In genomic region chr7:25088531-25088930, GRCm38 (mm10) we compare ENCODE assay signal across 12 mouse cellular contexts. TPM values are rescaled to one million over a fixed set of nuclear protein-coding genes. Genes with fewer than 3 reads are reported as not detected.
DNase-seq lines count a peak whose midpoint lies in the region; ATAC-seq and TF ChIP-seq lines count a peak whose summit lies in the region.
"Had no signal": no experiment of that assay in that cellular context is flagged by ENCODE, and none has a peak within 500 bp of the region (broad histone marks: within the 10 kb centered on the region; RNA-seq: fewer than 3 reads in every experiment).

No protein-coding gene starts in this region.

- no peak overlapping the region for H3K9ac ChIP-seq in forebrain, embryonic 11.5 days (ENCODE audit: low read length)
- no peak overlapping the region for H3K9ac ChIP-seq in forebrain, embryonic 14.5 days (ENCODE audit: low read length)
- H3K9ac ChIP-seq in lung, embryonic 15.5 days, result no peak overlapping the region
- no peak overlapping the region; the same call in 1 of the 2 replicates for H3K9ac ChIP-seq in embryonic facial prominence, embryonic 11.5 days (replicated peaks; ENCODE audit: low read length)
- no peak overlapping the region for H3K9ac ChIP-seq in midbrain, embryonic 14.5 days (replicated peaks; ENCODE audit: low read length)

- H3K4me3 ChIP-seq in forebrain, embryonic 11.5 days (ENCODE audit: low read depth, low read length), result no peak overlapping the region
- no peak overlapping the region for H3K4me3 ChIP-seq in forebrain, embryonic 14.5 days (ENCODE audit: low read depth, low read length)
- H3K4me3 ChIP-seq in lung, embryonic 15.5 days, result no peak overlapping the region
- no peak overlapping the region for H3K4me3 ChIP-seq in lung, adult 2 months (replicated peaks; ENCODE audit: extremely low read depth, low read depth, low read length)
- no peak overlapping the region for H3K4me3 ChIP-seq in embryonic facial prominence, embryonic 11.5 days (ENCODE audit: low read depth, low read length)
- H3K4me3 ChIP-seq in midbrain, embryonic 14.5 days (replicated peaks; ENCODE audit: low read depth, low read length), result no peak overlapping the region
- H3K4me3 ChIP-seq: myocyte had no signal

- H3K27ac ChIP-seq in forebrain, embryonic 11.5 days (ENCODE audit: low read depth, low read length), result no peak overlapping the region
- H3K27ac ChIP-seq in forebrain, embryonic 14.5 days (ENCODE audit: low read depth, low read length), result no peak overlapping the region
- no peak overlapping the region for H3K27ac ChIP-seq in lung, embryonic 15.5 days
- H3K27ac ChIP-seq in embryonic facial prominence, embryonic 11.5 days (replicated peaks; ENCODE audit: low read depth, low read length), result no peak overlapping the region
- no peak overlapping the region for H3K27ac ChIP-seq in midbrain, embryonic 14.5 days (replicated peaks; ENCODE audit: low read depth, low read length)

- peaks cover 5% of the 10 kb centered on the region for H3K36me3 ChIP-seq in forebrain, embryonic 11.5 days (ENCODE audit: control insufficient read depth, insufficient read depth, low read length)
- peaks cover 32% of the 10 kb centered on the region for H3K36me3 ChIP-seq in forebrain, embryonic 14.5 days (ENCODE audit: control insufficient read depth, insufficient read depth, low read length)
- peaks cover 22% of the 10 kb centered on the region for H3K36me3 ChIP-seq in lung, embryonic 15.5 days
- H3K36me3 ChIP-seq in embryonic facial prominence, embryonic 11.5 days (replicated peaks; ENCODE audit: control insufficient read depth, insufficient read depth, low read depth, low read length), result peaks cover 2% of the 10 kb centered on the region
- peaks cover 22% of the 10 kb centered on the region for H3K36me3 ChIP-seq in midbrain, embryonic 14.5 days (ENCODE audit: control insufficient read depth, insufficient read depth, low read length)

- 9% methylated on average over 10 of the region's 10 CpGs for WGBS in forebrain, embryonic 11.5 days
- WGBS in forebrain, embryonic 14.5 days, result 14% methylated on average over 10 of the region's 10 CpGs
- 14% methylated on average over 10 of the region's 10 CpGs for WGBS in lung, embryonic 15.5 days
- 34% methylated on average over 10 of the region's 10 CpGs for WGBS in lung, adult 2 months
- 5% methylated on average over 10 of the region's 10 CpGs for WGBS in embryonic facial prominence, embryonic 11.5 days
- WGBS in midbrain, embryonic 14.5 days, result 10% methylated on average over 10 of the region's 10 CpGs

- no peaks in the 10 kb centered on the region for H3K9me3 ChIP-seq in forebrain, embryonic 11.5 days (ENCODE audit: control insufficient read depth, low read length)
- no peaks in the 10 kb centered on the region for H3K9me3 ChIP-seq in forebrain, embryonic 14.5 days (replicated peaks; ENCODE audit: control insufficient read depth, low read length)
- H3K9me3 ChIP-seq in lung, embryonic 15.5 days, result no peaks in the 10 kb centered on the region
- H3K9me3 ChIP-seq in embryonic facial prominence, embryonic 11.5 days (replicated peaks; ENCODE audit: control insufficient read depth, low read length), result no peaks in the 10 kb centered on the region
- no peaks in the 10 kb centered on the region for H3K9me3 ChIP-seq in midbrain, embryonic 14.5 days (ENCODE audit: control insufficient read depth, low read length)

- H3K27me3 ChIP-seq in forebrain, embryonic 11.5 days (ENCODE audit: control insufficient read depth, insufficient read depth, low read length), result no peaks in the 10 kb centered on the region
- no peaks in the 10 kb centered on the region for H3K27me3 ChIP-seq in forebrain, embryonic 14.5 days (replicated peaks; ENCODE audit: control insufficient read depth, insufficient read depth, low read length)
- H3K27me3 ChIP-seq in lung, embryonic 15.5 days, result no peaks in the 10 kb centered on the region
- H3K27me3 ChIP-seq in embryonic facial prominence, embryonic 11.5 days (ENCODE audit: control insufficient read depth, insufficient read depth, low read length), result no peaks in the 10 kb centered on the region
- no peaks in the 10 kb centered on the region for H3K27me3 ChIP-seq in midbrain, embryonic 14.5 days (ENCODE audit: control insufficient read depth, insufficient read depth, low read length)

- TF ChIP-seq CTCF in lung, adult 2 months (IDR thresholded peaks at IDR 0.05; ENCODE audit: insufficient read depth, low read length), result no peak

- ATAC-seq in forebrain, embryonic 11.5 days (replicated peaks; ENCODE audit: low FRiP score), result peak; percentile 54
- ATAC-seq in forebrain, embryonic 14.5 days, result no peak
- ATAC-seq in lung, embryonic 15.5 days (ENCODE audit: borderline replicate concordance, extremely low read depth, low FRiP score, low TSS enrichment), result no peak
- peak; percentile 14; the same call in 1 of the 2 replicates for ATAC-seq in embryonic facial prominence, embryonic 11.5 days (replicated peaks; ENCODE audit: insufficient number of reproducible peaks, low FRiP score, low TSS enrichment, low read depth)
- ATAC-seq in midbrain, embryonic 14.5 days (ENCODE audit: low FRiP score, low TSS enrichment), result no peak
- ATAC-seq in cerebellum, adult (ENCODE audit: insufficient number of reproducible peaks, low FRiP score, low TSS enrichment), result no peak

- no peak overlapping the region for H3K4me2 ChIP-seq in forebrain, embryonic 11.5 days (ENCODE audit: low read depth, low read length, severe bottlenecking)
- H3K4me2 ChIP-seq in forebrain, embryonic 14.5 days (ENCODE audit: low read length), result no peak overlapping the region
- peak overlapping the region; percentile 19; the same call in 1 of the 2 replicates for H3K4me2 ChIP-seq in lung, embryonic 15.5 days
- H3K4me2 ChIP-seq in embryonic facial prominence, embryonic 11.5 days (ENCODE audit: low read depth, low read length), result no peak overlapping the region
- H3K4me2 ChIP-seq in midbrain, embryonic 14.5 days (ENCODE audit: low read length), result no peak overlapping the region

- peaks cover 5% of the 10 kb centered on the region; the same call in 1 of the 2 replicates for H3K4me1 ChIP-seq in forebrain, embryonic 11.5 days (replicated peaks; ENCODE audit: control insufficient read depth, insufficient read depth, low read length)
- H3K4me1 ChIP-seq in forebrain, embryonic 14.5 days (ENCODE audit: control insufficient read depth, insufficient read depth, low read length), result peaks cover 4% of the 10 kb centered on the region
- peaks cover 17% of the 10 kb centered on the region; the same call in 1 of the 2 replicates for H3K4me1 ChIP-seq in lung, embryonic 15.5 days
- H3K4me1 ChIP-seq in lung, adult 2 months (ENCODE audit: control insufficient read depth, insufficient read depth, low read length), result peaks cover 8% of the 10 kb centered on the region; the same call in 1 of the 2 replicates
- peaks cover 2% of the 10 kb centered on the region; the same call in 1 of the 2 replicates for H3K4me1 ChIP-seq in embryonic facial prominence, embryonic 11.5 days (ENCODE audit: control insufficient read depth, insufficient read depth, low read length)
- no peaks in the 10 kb centered on the region for H3K4me1 ChIP-seq in midbrain, embryonic 14.5 days (ENCODE audit: control insufficient read depth, insufficient read depth, low read length)

- DNase-seq in forebrain, embryonic 11.5 days (ENCODE audit: low spot score), result no peak
- DNase-seq in forebrain, embryonic 14.5 days (ENCODE audit: low spot score), result no peak
- DNase-seq in lung, adult 2 months, result no peak
- peak; percentile 40 for DNase-seq in embryonic facial prominence, embryonic 11.5 days (ENCODE audit: low spot score)
- peak; percentile 24 for DNase-seq in midbrain, embryonic 14.5 days
- no peak for DNase-seq in frontal cortex, postnatal 25 days (ENCODE audit: low spot score in 2 of 2)
- DNase-seq: B cell, adult 2 months; gastrocnemius, postnatal 14 days; kidney, adult 18-20 months had no signal

- TF ChIP-seq POLR2A in lung, adult 2 months (IDR thresholded peaks at IDR 0.05; ENCODE audit: borderline replicate concordance, extremely low read depth, low read depth, low read length), result no peak

RNA-seq across cellular contexts. Expression of gene Zfp574, which starts 16.2 kb away (rescaled TPM):
- 34.3 and 38.3 TPM in 2 replicates for polyA plus RNA-seq in forebrain, embryonic 11.5 days (2014; fragmentation: Nextera tagmentation; extraction: Ambion mirVana)
- polyA plus RNA-seq in forebrain, embryonic 14.5 days (2014; fragmentation: Nextera tagmentation; extraction: Ambion mirVana), result 18.9 and 28.4 TPM in 2 replicates
- polyA plus RNA-seq in lung, embryonic 15.5 days (2015; fragmentation: Nextera tagmentation; extraction: Ambion mirVana), result 29.8 and 30.4 TPM in 2 replicates
- 46.8 and 48.4 TPM in 2 replicates for polyA plus RNA-seq in lung, adult 2 months (2012; rRNA removed)
- 17.2 and 22.0 TPM in 2 replicates for polyA plus RNA-seq in embryonic facial prominence, embryonic 11.5 days (2014; fragmentation: Nextera tagmentation; extraction: Ambion mirVana)
- polyA plus RNA-seq in midbrain, embryonic 14.5 days (2014; fragmentation: Nextera tagmentation; extraction: Ambion mirVana), result 24.9 and 33.0 TPM in 2 replicates

RNA-seq across cellular contexts. Expression of gene Grik5, which starts 16.4 kb away (rescaled TPM):
- polyA plus RNA-seq in forebrain, embryonic 11.5 days (2014; fragmentation: Nextera tagmentation; extraction: Ambion mirVana), result 13.6 and 14.0 TPM in 2 replicates
- polyA plus RNA-seq in forebrain, embryonic 14.5 days (2014; fragmentation: Nextera tagmentation; extraction: Ambion mirVana), result 11.2 and 14.2 TPM in 2 replicates
- 3.8 and 4.2 TPM in 2 replicates for polyA plus RNA-seq in lung, embryonic 15.5 days (2015; fragmentation: Nextera tagmentation; extraction: Ambion mirVana)
- polyA plus RNA-seq in lung, adult 2 months (2012; rRNA removed), result 28.5 and 31.1 TPM in 2 replicates
- 5.7 and 7.5 TPM in 2 replicates for polyA plus RNA-seq in embryonic facial prominence, embryonic 11.5 days (2014; fragmentation: Nextera tagmentation; extraction: Ambion mirVana)
- polyA plus RNA-seq in midbrain, embryonic 14.5 days (2014; fragmentation: Nextera tagmentation; extraction: Ambion mirVana), result 21.7 and 27.3 TPM in 2 replicates

Comparison
In these comparisons a context has a peak if more than half of its experiments do, and no peak if none do; other contexts are left out.
1. ATAC-seq: peak in forebrain, embryonic 11.5 days (single experiment) and embryonic facial prominence, embryonic 11.5 days (single experiment); none in forebrain, embryonic 14.5 days (single experiment), lung, embryonic 15.5 days (single experiment), midbrain, embryonic 14.5 days (single experiment) and cerebellum, adult (single experiment).
2. DNase-seq: peak in embryonic facial prominence, embryonic 11.5 days (single experiment) and midbrain, embryonic 14.5 days (single experiment); none in forebrain, embryonic 11.5 days (single experiment), forebrain, embryonic 14.5 days (single experiment), lung, adult 2 months (single experiment) and frontal cortex, postnatal 25 days (0 of 2).